Mouse (Mus musculus): ENCODE data around the gene Cbfb.

DNA sequence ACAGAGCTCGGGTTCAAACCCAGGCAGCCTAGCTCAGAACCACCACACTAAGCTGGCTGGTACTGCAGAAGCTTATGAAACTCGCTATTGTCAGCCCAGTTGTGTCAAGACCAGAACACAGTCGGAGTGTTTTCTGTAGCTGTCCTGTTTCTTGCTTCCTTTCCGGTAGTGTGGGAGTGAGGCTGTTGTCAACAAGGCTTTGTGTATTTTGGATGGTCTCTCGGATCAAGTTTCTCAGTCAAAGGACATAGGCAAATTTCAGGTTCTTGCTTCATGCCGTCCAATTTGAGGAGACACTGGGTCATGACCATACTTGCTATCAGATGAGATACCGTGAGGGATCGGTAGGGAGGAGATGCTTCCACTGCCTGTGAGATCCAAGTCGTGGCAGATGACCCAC lies 40.6 kb upstream of the Cbfb start:
- TF ChIP-seq POLR2A (IDR thresholded peaks at IDR 0.05; ENCODE audit: borderline replicate concordance, insufficient read depth, low read length) (no peak), CTCF (IDR thresholded peaks at IDR 0.05; ENCODE audit: borderline replicate concordance, insufficient read depth, low read depth, low read length) (no peak)

Measured in cerebellum, adult 2 months (tissue).